Mouse (Mus musculus) macrophage (primary cell): Measurements from ENCODE around the gene Flywch2. TPM values are rescaled to one million over a fixed set of nuclear protein-coding genes. Genes with fewer than 3 reads are reported as not detected.
A peak's percentile ranks its signal among the peaks of the same experiment; 100 is the strongest.
"Not testable (repeated sequence)": the region's sequence is repeated elsewhere in the genome, so short reads cannot be mapped to it uniquely, and the experiment has no call there.

Experiments used
- H3K27ac ChIP-seq: fragments of 350-480 bp; formaldehyde crosslinking; 2 replicates; pipeline ENCODE4 v1.9.0; 2021
- H3K36me3 ChIP-seq: fragments of 350-480 bp; formaldehyde crosslinking; 2 replicates; pipeline ENCODE4 v1.9.0; 2021; ENCODE audit errors: inconsistent target
- H3K4me3 ChIP-seq: fragments of 350-480 bp; formaldehyde crosslinking; 2 replicates; pipeline ENCODE4 v1.9.0; 2021; ENCODE audit errors: inconsistent target
- H3K79me2 ChIP-seq: fragments of 350-480 bp; formaldehyde crosslinking; 2 replicates; pipeline ENCODE4 v1.9.0; 2021; ENCODE audit errors: inconsistent target
- WGBS: methylation state at CpG from one replicate; pipeline ENCODE4 v1.1.7; 2026; ENCODE audit warnings: inconsistent platforms; ENCODE audit not compliant: missing documents; 5-methylcytosine and 5-hydroxymethylcytosine counted together
- polyA plus RNA-seq: library from polyadenylated mRNA; stranded (reverse); fragments of 250-400 nt; gene quantifications from 3 replicates; pipeline ENCODE4 v1.2.4, GENCODE M21; 2018; ENCODE audit warnings: inconsistent platforms

The Flywch2 gene
- polyA plus RNA-seq, 1 experiment from 2014 or later: 0.43 TPM

- Histone ChIP-seq H3K79me2 (no peaks in the 10 kb centered on the region), H3K4me3 (no peak overlapping the region), H3K36me3 (no peaks in the 10 kb centered on the region), H3K27ac (no peak overlapping the region)
- WGBS: 97% methylated on average over 10 of the region's 10 CpGs
Observed at GRCm38 (mm10) chr17:23776216-23776615, 9.7 kb downstream of the Flywch2 start.

GRCm38 (mm10) chr17:23774090-23774489 is 11.8 kb downstream of the Flywch2 start:
- Histone ChIP-seq H3K4me3 (no peak overlapping the region), H3K27ac (no peak overlapping the region), H3K79me2 (no peaks in the 10 kb centered on the region), H3K36me3 (no peaks in the 10 kb centered on the region)
- WGBS: 2% methylated on average over 12 of the region's 12 CpGs

GRCm38 (mm10) chr17:23773676-23774075 is 12.2 kb downstream of the Flywch2 start:
- H3K79me2 ChIP-seq: no peaks in the 10 kb centered on the region
- no peak overlapping the region for H3K27ac ChIP-seq
- WGBS: 75% methylated on average over 6 of the region's 6 CpGs
- no peak overlapping the region for H3K4me3 ChIP-seq
- H3K36me3 ChIP-seq: no peaks in the 10 kb centered on the region

GRCm38 (mm10) chr17:23772219-23772556 is 13.7 kb downstream of the Flywch2 start:
- H3K27ac ChIP-seq, H3K79me2 ChIP-seq, H3K4me3 ChIP-seq, H3K36me3 ChIP-seq: not testable (repeated sequence)
- WGBS: 67% methylated on average over 2 of the region's 2 CpGs

GRCm38 (mm10) chr17:23771284-23772218 is 14.3 kb downstream of the Flywch2 start, which contains the start of gene Flywch1:
Gene Flywch1, minus strand, starts transcription at chr17:23771602.
- H3K27ac ChIP-seq: no peak within 1 kb of the TSS
- H3K36me3 ChIP-seq: no peaks in the 10 kb centered on the region
- H3K79me2 ChIP-seq: no peaks in the 10 kb centered on the region
- H3K4me3 ChIP-seq: peak within 1 kb of the TSS; percentile 66
- 3% methylated on average over 55 of the region's 58 CpGs for WGBS

GRCm38 (mm10) chr17:23770896-23771283 is 15.0 kb downstream of the Flywch2 start:
- no peak overlapping the region for H3K27ac ChIP-seq
- 3% methylated on average over 18 of the region's 19 CpGs for WGBS
- no peaks in the 10 kb centered on the region for H3K79me2 ChIP-seq
- no peaks in the 10 kb centered on the region for H3K36me3 ChIP-seq
- H3K4me3 ChIP-seq: peak overlapping the region; percentile 66

GRCm38 (mm10) chr17:23770493-23770892 is 15.4 kb downstream of the Flywch2 start:
- 65% methylated on average over 2 of the region's 2 CpGs for WGBS
- H3K27ac ChIP-seq: no peak overlapping the region
- no peaks in the 10 kb centered on the region for H3K36me3 ChIP-seq
- no peaks in the 10 kb centered on the region for H3K79me2 ChIP-seq
- peak overlapping the region; percentile 66 for H3K4me3 ChIP-seq

- Histone ChIP-seq H3K79me2 (no peaks in the 10 kb centered on the region), H3K36me3 (peaks cover 18% of the 10 kb centered on the region; the same call in 1 of the 2 replicates), H3K4me3 (no peak overlapping the region), H3K27ac (no peak overlapping the region)
- 96% methylated on average over 11 of the region's 11 CpGs for WGBS
Observed at GRCm38 (mm10) chr17:23762976-23763375, 22.9 kb downstream of the Flywch2 start.

GRCm38 (mm10) chr17:23761155-23761554 is 24.7 kb downstream of the Flywch2 start:
- WGBS: 93% methylated on average over 3 of the region's 3 CpGs
- Histone ChIP-seq H3K79me2 (no peaks in the 10 kb centered on the region), H3K27ac (no peak overlapping the region), H3K36me3 (peaks cover 24% of the 10 kb centered on the region; the same call in 1 of the 2 replicates), H3K4me3 (no peak overlapping the region)

GRCm38 (mm10) chr17:23760231-23760630 is 25.6 kb downstream of the Flywch2 start:
- Histone ChIP-seq H3K4me3 (no peak overlapping the region), H3K79me2 (no peaks in the 10 kb centered on the region), H3K36me3 (peaks cover 27% of the 10 kb centered on the region; the same call in 1 of the 2 replicates), H3K27ac (no peak overlapping the region)
- WGBS: 88% methylated on average over 9 of the region's 9 CpGs

- 97% methylated on average over 8 of the region's 8 CpGs for WGBS
- no peak overlapping the region for H3K27ac ChIP-seq
- H3K79me2 ChIP-seq: no peaks in the 10 kb centered on the region
- no peak overlapping the region for H3K4me3 ChIP-seq
- H3K36me3 ChIP-seq: peaks cover 27% of the 10 kb centered on the region; the same call in 1 of the 2 replicates
Observed at GRCm38 (mm10) chr17:23758801-23759200, 27.1 kb downstream of the Flywch2 start.

- no peaks in the 10 kb centered on the region for H3K79me2 ChIP-seq
- no peak overlapping the region for H3K27ac ChIP-seq
- H3K36me3 ChIP-seq: peaks cover 32% of the 10 kb centered on the region; the same call in 1 of the 2 replicates
- H3K4me3 ChIP-seq: no peak overlapping the region
- 97% methylated on average over 9 of the region's 9 CpGs for whole genome bisulfite sequencing
Observed at GRCm38 (mm10) chr17:23757581-23757980, 28.3 kb downstream of the Flywch2 start.

GRCm38 (mm10) chr17:23755689-23756088 is 30.2 kb downstream of the Flywch2 start:
- Histone ChIP-seq H3K27ac (no peak overlapping the region), H3K79me2 (no peaks in the 10 kb centered on the region), H3K36me3 (peaks cover 32% of the 10 kb centered on the region; the same call in 1 of the 2 replicates), H3K4me3 (no peak overlapping the region)
- 75% methylated on average over 13 of the region's 13 CpGs for WGBS

- peaks cover 5% of the 10 kb centered on the region; the same call in 1 of the 2 replicates for H3K36me3 ChIP-seq
- no peaks in the 10 kb centered on the region for H3K79me2 ChIP-seq
- WGBS: 80% methylated on average over 11 of the region's 11 CpGs
- peak overlapping the region; percentile 27; the same call in 1 of the 2 replicates for H3K27ac ChIP-seq
- H3K4me3 ChIP-seq: peak overlapping the region; percentile 35
Observed at GRCm38 (mm10) chr17:23749400-23750191, 36.3 kb downstream of the Flywch2 start.
